Mouse (Mus musculus) activated CD4-positive, CD25-positive, alpha-beta regulatory T cell, adult 9 weeks (primary cell): ENCODE results near the gene Gm21885. TPM values are rescaled to one million over a fixed set of nuclear protein-coding genes. Genes with fewer than 3 reads are reported as not detected.

Experiments used
- polyA plus RNA-seq: library from polyadenylated mRNA; unstranded; fragments of 100-300 nt; shearing (Covaris generic); gene quantifications from one replicate; pipeline ENCODE4 v1.2.1, GENCODE M21; 2017

Gene Gm21885
- polyA plus RNA-seq, result 0.37 TPM

DNA sequence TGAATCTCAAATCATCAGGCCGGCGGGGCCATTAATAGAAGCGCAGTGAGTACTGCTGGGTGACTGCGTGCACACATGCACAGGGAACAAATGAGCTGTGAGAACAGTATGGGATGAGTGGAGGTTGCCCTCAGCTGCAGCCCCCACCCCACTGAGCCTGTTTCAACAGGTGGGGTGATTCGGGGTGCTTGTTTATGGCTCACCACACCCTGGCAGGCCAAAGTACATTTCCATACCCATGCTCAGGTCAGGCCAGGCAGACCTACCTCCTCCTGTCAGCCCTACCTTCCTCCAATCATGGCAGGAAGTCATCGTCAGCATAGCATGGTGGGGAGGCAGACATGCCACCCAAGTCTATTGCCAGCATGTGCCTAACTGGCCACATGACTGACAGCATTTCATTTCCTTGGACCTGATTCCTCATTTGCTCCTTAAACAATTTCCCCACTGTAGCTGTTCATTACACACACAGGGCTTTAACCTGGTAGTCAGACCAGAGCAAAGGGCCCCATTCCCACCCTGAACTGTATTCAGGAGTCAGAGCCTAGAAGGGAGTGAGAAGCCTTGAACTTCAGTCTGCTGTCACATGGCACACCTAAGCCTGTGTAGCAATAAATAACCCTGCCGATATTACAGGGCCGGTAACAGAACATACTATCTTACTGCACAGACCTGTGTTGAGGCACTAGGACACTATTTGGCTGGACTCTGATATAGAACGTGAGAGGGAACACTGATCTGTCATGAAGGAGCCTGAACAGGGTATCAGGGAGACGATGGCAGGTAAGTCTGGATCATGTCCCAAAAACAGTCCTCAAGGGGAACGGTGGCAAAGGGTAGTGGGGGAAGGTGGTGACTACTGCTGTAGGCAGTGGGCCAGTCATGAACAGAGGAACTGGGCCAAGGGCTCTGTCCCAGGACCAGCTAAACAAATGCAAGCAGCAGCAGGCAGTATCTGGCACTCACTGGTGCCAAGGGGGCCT, at the start of gene Gm21885:
Gene Gm21885 (plus strand): TSS at position 675 of the 983 bp plus-strand sequence.

DNA sequence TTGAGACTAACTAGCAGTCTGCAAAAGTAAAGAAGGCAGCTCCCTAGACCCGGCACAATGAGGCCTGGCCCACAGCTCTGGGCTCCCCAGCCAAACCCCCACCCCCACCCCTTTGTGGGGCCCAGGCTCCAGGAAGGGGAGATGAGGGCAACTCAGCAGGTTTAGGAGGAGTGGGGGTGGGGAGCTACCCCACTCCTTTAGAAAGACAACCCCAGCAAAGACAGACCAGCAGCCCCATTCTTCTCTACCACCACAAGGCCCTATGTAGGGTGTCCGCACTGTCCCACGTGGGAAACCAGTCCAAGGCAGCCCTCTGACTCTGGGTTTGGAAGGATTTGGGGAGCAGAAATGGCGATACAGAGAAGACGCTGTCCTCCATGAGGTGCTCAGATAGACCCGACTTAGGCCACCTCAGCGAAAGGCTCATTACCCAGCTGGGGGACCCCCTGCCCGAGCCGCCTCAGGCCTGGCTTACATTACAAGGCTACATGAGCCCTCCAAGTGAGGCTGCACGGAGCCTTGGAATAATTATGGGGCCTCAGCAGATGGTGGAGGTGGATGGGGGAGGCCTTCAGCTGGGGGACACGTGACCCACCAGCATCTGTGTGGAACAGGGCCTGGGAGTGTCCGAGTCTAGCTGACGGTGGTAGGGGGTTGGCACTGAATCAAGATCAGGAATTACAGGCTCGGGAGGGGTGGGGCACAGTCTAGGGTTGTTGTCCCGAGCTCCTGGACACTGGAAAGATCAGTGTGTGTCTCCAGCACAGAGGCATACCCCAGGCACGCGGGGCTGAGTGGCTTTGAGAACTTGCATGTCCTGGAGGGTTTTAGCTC, 35.5 kb upstream of the Gm21885 start, which contains the start of gene Wfikkn2:
Gene Wfikkn2 (minus strand): TSS at position 51 of the 834 bp plus-strand sequence.

DNA sequence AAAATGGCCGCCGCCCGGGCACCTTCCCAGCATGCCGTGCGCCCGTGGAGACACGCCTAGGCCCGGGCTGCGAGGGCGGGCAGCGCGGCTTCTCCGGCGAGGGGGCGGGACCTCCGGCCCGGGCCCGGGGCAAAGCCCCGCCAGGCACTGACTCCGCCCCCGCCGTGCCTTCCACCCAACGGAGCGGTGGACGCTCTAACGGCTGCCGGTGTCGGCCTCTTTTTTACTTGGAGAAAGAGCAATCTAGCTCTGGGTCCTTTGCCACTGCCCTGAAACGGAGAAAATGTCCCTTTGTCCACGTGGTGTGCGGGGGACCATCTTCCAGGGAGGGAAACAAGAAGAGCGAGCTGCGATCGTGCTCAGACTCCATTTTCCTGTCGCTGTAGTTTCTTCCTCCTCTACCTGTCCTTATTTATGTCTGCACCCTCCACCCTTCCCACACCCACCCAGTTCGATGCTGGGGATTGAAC, 40.3 kb downstream of the Gm21885 start, which contains the start of gene Luc7l3:
Gene Luc7l3 (minus strand): TSS at position 58 of the 470 bp plus-strand sequence.

DNA sequence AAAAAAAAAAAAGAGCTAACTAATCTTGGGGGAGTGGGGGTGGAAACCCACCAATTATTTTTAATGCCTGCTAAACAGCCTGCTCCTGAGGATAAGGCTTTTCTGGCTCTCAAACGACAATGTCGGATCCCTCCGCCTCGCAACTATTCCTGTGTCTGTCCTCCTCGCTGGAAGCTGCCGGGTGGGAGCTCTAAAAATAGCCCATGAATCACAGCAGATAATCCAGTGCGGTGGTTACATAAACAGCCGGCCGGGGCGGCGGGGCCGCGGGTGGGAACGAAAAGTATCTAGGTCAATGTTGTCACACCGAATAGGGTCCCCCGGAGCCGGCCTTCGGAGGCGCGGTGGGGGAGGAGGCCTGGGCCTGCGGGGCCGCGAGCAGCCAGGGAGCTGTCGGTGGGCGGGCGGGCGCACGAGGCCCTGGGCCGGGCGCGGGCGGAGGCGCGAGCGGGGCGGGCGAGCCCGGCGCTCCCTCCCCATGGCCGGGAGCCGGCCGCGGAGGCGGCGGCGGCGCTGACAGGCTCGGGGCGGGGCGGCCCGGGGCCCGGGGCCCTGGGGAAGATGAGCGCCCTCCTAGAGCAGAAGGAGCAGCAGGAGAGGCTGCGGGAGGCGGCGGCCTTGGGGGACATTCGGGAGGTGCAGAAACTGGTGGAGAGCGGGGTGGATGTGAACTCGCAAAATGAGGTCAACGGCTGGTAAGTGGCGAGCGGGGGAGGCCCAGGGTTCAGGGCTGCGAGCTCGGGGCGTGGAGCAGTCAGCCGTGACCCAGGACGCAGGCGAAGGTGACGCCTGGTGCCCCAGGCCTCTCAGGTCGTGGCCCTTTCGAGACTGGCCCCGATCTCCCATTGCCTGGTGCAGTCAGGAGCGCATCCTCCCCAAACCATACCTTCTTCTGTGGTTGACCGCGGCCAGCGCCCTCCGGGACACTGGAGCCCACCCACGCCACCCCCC, 46.3 kb downstream of the Gm21885 start, which contains the start of gene Ankrd40:
Gene Ankrd40 (plus strand): TSS at position 309 of the 951 bp plus-strand sequence.

Other genes with a start within 250 kb of the Gm21885 start
- 5.0 TPM for gene Tob1, start 70.4 kb upstream of the Gm21885 start, polyA plus RNA-seq
- 0.38 TPM for gene Wfikkn2, start 35.9 kb upstream of the Gm21885 start, polyA plus RNA-seq
- gene Luc7l3, start 40.1 kb downstream of the Gm21885 start, polyA plus RNA-seq, result 112 TPM
- gene Ankrd40, start 46.1 kb downstream of the Gm21885 start, polyA plus RNA-seq, result 8.3 TPM
- 5.6 TPM for gene Abcc3, start 111.1 kb downstream of the Gm21885 start, polyA plus RNA-seq
- gene Cacna1g, start 192.3 kb downstream of the Gm21885 start, polyA plus RNA-seq, result 0.10 TPM
- not detected for gene Spata20, start 204.3 kb downstream of the Gm21885 start, polyA plus RNA-seq
- not detected for gene Epn3, start 218.1 kb downstream of the Gm21885 start, polyA plus RNA-seq
- not detected for gene Mycbpap, start 239.9 kb downstream of the Gm21885 start, polyA plus RNA-seq